Mouse (Mus musculus): Measurements from ENCODE around the gene S100z.

The S100z gene

GRCm38 (mm10) chr13:95478671-95479413 lies at the start of gene S100z:
Gene S100z (minus strand): TSS chr13:95478721.
- no peak for DNase-seq

GRCm38 (mm10) chr13:95524674-95525491 lies 46.4 kb upstream of the S100z start, which contains the start of gene F2rl1:
Gene F2rl1 (minus strand): TSS chr13:95525227.
- DNase-seq, result peak; percentile 4

GRCm38 (mm10) chr13:95524424-95524673 lies 45.8 kb upstream of the S100z start:
- DNase-seq, result no peak

GRCm38 (mm10) chr13:95523659-95524423 lies 45.3 kb upstream of the S100z start:
- no peak for DNase-seq

GRCm38 (mm10) chr13:95522176-95522575 lies 43.7 kb upstream of the S100z start:
- DNase-seq, result no peak

- DNase-seq, result no peak
Observed at GRCm38 (mm10) chr13:95521029-95521428, 42.5 kb upstream of the S100z start.

GRCm38 (mm10) chr13:95514756-95515155 lies 36.2 kb upstream of the S100z start:
- no peak for DNase-seq

- DNase-seq, result no peak
Observed at GRCm38 (mm10) chr13:95510054-95510453, 31.5 kb upstream of the S100z start.

GRCm38 (mm10) chr13:95503279-95503917 lies 24.9 kb upstream of the S100z start:
- no peak for DNase-seq

GRCm38 (mm10) chr13:95496601-95497000 lies 18.1 kb upstream of the S100z start:
- no peak for DNase-seq

GRCm38 (mm10) chr13:95494812-95495211 lies 16.3 kb upstream of the S100z start:
- no peak for DNase-seq

- no peak for DNase-seq
Observed at GRCm38 (mm10) chr13:95493296-95493695, 14.8 kb upstream of the S100z start.

GRCm38 (mm10) chr13:95491327-95491726 lies 12.8 kb upstream of the S100z start:
- no peak for DNase-seq

GRCm38 (mm10) chr13:95484664-95485063 lies 6.1 kb upstream of the S100z start:
- no peak for DNase-seq

- DNase-seq, result peak; percentile 29
Observed at GRCm38 (mm10) chr13:95481428-95481827, 2.9 kb upstream of the S100z start.

- DNase-seq, result no peak
Observed at GRCm38 (mm10) chr13:95477173-95477572, 1.3 kb downstream of the S100z start.

GRCm38 (mm10) chr13:95475124-95475523 lies 3.4 kb downstream of the S100z start:
- no peak for DNase-seq

GRCm38 (mm10) chr13:95474294-95474693 lies 4.2 kb downstream of the S100z start:
- DNase-seq, result no peak

GRCm38 (mm10) chr13:95470970-95471369 lies 7.6 kb downstream of the S100z start:
- no peak for DNase-seq

- DNase-seq, result no peak
Observed at GRCm38 (mm10) chr13:95451529-95451928, 27.0 kb downstream of the S100z start.

- DNase-seq, result no peak
Observed at GRCm38 (mm10) chr13:95450636-95451210, 27.8 kb downstream of the S100z start.

- no peak for DNase-seq
Observed at GRCm38 (mm10) chr13:95449730-95450129, 28.8 kb downstream of the S100z start.

GRCm38 (mm10) chr13:95444824-95445223 lies 33.7 kb downstream of the S100z start, which contains the start of gene Crhbp:
Gene Crhbp (minus strand): TSS chr13:95444924.
- DNase-seq, result no peak

All from cerebellum, adult 11 months (tissue).